Mouse (Mus musculus): ENCODE measurements around the gene Pex19. TPM values are rescaled to one million over a fixed set of nuclear protein-coding genes. Genes with fewer than 3 reads are reported as not detected.

Gene Pex19
- polyA plus RNA-seq, 1 experiment = 108 TPM

DNA sequence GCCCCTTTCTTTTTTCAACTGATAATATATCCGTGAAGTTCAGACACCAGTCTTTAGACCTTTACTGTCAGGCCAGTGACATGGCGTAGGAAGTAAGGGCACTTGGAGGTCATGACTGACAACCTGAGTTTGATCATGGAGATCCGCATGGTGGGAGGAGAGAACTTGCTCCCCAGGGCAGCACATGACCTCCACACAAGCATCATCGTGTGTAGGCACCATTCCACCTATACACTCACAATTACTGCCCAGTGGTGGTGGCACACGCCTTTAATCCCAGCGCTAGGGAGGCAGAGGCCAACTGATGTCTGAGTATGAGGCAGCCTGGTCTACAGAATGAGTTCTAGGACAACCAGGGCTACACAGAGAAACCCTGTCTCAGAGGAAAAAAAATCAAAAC is 2.0 kb upstream of the Pex19 start:
- H3K4me3 ChIP-seq (replicated peaks; ENCODE audit: insufficient read depth, low read depth, low read length) = no peak overlapping the region
- H3K27ac ChIP-seq (ENCODE audit: insufficient read depth, low read length) = no peak overlapping the region
- TF ChIP-seq POLR2A (IDR thresholded peaks at IDR 0.05; ENCODE audit: borderline replicate concordance, insufficient read depth, low read length) = no peak
- TF ChIP-seq CTCF (IDR thresholded peaks at IDR 0.05; ENCODE audit: borderline replicate concordance, insufficient read depth, low read depth, low read length) = no peak
- H3K27me3 ChIP-seq (ENCODE audit: control insufficient read depth, insufficient read depth, low read length) = no peaks in the 10 kb centered on the region
- no peaks in the 10 kb centered on the region; the same call in 1 of the 2 replicates for H3K4me1 ChIP-seq (ENCODE audit: control insufficient read depth, insufficient read depth, low read length)
- 79% methylated on average over 6 of the region's 6 CpGs for WGBS
- DNase-seq = no peak

DNA sequence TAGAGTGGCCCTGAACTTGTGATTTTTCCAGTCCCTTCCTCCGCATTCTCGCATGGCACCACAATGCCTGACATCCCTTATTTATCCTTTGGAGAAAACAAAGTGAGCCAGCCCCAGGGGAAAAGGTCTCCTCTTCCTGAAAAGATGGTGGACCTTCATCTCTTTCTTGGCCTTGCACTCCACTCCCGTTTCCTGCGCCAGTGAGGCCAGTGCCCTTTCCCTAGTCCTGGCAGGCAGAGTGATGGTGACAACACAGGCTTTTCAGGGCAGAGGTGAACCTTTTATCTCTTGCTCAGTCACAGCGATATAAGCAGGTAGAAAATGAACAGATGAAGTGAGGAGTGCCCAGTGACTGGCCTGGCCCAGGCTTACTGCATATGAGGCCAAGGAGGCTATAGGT is 932 bp downstream of the Pex19 start:
- Histone ChIP-seq H3K27ac (ENCODE audit: insufficient read depth, low read length) (no peak overlapping the region; the same call in 1 of the 2 replicates), H3K4me1 (ENCODE audit: control insufficient read depth, insufficient read depth, low read length) (no peaks in the 10 kb centered on the region; the same call in 1 of the 2 replicates), H3K27me3 (ENCODE audit: control insufficient read depth, insufficient read depth, low read length) (no peaks in the 10 kb centered on the region), H3K4me3 (replicated peaks; ENCODE audit: insufficient read depth, low read depth, low read length) (peak overlapping the region; percentile 98)
- WGBS = 23% methylated on average over 5 of the region's 5 CpGs
- TF ChIP-seq CTCF (IDR thresholded peaks at IDR 0.05; ENCODE audit: borderline replicate concordance, insufficient read depth, low read depth, low read length) (no peak), POLR2A (IDR thresholded peaks at IDR 0.05; ENCODE audit: borderline replicate concordance, insufficient read depth, low read length) (no peak)
- DNase-seq = no peak

DNA sequence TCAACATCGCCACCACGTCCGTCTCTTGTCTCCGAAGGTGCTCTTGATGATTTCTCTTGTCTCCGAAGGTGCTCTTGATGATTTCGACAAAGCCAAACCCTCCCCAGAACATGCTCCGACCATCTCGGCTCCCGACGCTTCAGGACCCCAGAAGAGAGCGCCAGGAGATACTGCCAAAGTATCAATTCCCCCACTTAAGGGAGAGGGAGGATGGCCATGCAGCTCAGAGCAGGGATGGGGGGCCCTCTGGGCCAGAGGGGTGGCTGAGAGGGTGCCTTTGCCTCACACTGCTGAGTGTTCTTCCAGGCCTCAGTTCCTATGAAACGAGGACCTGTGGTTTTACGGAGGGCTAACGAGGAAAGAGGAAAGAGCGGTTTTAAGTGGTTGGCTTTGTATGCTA is 2.0 kb downstream of the Pex19 start:
- Histone ChIP-seq H3K4me1 (ENCODE audit: control insufficient read depth, insufficient read depth, low read length) (no peaks in the 10 kb centered on the region; the same call in 1 of the 2 replicates), H3K4me3 (replicated peaks; ENCODE audit: insufficient read depth, low read depth, low read length) (no peak overlapping the region), H3K27ac (ENCODE audit: insufficient read depth, low read length) (no peak overlapping the region), H3K27me3 (ENCODE audit: control insufficient read depth, insufficient read depth, low read length) (no peaks in the 10 kb centered on the region)
- no peak for TF ChIP-seq POLR2A (IDR thresholded peaks at IDR 0.05; ENCODE audit: borderline replicate concordance, insufficient read depth, low read length)
- TF ChIP-seq CTCF (IDR thresholded peaks at IDR 0.05; ENCODE audit: borderline replicate concordance, insufficient read depth, low read depth, low read length) = no peak
- DNase-seq = no peak
- 89% methylated on average over 15 of the region's 15 CpGs for WGBS

DNA sequence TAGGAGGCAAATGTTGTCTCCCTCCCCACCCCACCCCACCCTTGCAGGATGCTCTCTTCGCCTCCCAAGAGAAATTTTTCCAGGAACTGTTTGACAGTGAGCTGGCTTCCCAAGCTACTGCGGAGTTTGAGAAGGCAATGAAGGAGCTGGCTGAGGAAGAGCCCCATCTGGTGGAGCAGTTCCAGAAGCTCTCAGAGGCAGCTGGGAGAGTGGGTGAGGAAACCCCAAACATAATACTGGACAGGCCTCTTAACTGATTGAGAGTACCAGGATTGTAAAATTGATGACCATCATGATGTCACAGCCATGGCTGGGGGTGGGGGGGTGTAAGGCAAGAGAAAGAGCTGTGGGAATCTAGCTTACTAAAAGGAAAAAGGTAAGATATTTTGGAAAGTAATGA is 2.6 kb downstream of the Pex19 start:
- Histone ChIP-seq H3K27me3 (ENCODE audit: control insufficient read depth, insufficient read depth, low read length) (no peaks in the 10 kb centered on the region), H3K4me1 (ENCODE audit: control insufficient read depth, insufficient read depth, low read length) (no peaks in the 10 kb centered on the region; the same call in 1 of the 2 replicates), H3K4me3 (replicated peaks; ENCODE audit: insufficient read depth, low read depth, low read length) (no peak overlapping the region), H3K27ac (ENCODE audit: insufficient read depth, low read length) (no peak overlapping the region)
- TF ChIP-seq POLR2A (IDR thresholded peaks at IDR 0.05; ENCODE audit: borderline replicate concordance, insufficient read depth, low read length) (no peak), CTCF (IDR thresholded peaks at IDR 0.05; ENCODE audit: borderline replicate concordance, insufficient read depth, low read depth, low read length) (no peak)
- WGBS = 28% methylated on average over 2 of the region's 2 CpGs
- no peak for DNase-seq

DNA sequence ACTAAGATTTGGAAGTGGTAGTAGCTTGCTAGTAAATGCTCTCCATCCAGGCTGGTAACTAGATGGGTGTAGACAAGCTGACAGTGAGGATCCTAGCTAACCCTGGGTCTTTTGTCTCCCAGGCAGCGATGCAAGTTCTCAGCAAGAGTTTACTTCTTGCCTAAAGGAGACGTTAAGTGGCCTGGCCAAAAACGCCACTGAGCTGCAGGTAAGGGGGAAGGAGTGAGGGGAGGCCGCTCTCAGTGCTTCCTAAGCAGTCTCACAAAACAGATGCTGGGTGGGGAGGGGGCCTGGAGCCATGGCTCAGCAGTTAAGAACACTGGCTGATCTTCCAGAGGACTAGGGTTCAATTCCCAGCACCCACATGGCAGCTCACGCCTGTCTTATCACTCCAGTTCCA is 3.2 kb downstream of the Pex19 start:
- Histone ChIP-seq H3K27ac (ENCODE audit: insufficient read depth, low read length) (no peak overlapping the region), H3K4me1 (ENCODE audit: control insufficient read depth, insufficient read depth, low read length) (no peaks in the 10 kb centered on the region; the same call in 1 of the 2 replicates), H3K4me3 (replicated peaks; ENCODE audit: insufficient read depth, low read depth, low read length) (no peak overlapping the region), H3K27me3 (ENCODE audit: control insufficient read depth, insufficient read depth, low read length) (no peaks in the 10 kb centered on the region)
- WGBS = 94% methylated on average over 5 of the region's 5 CpGs
- DNase-seq = no peak
- TF ChIP-seq POLR2A (IDR thresholded peaks at IDR 0.05; ENCODE audit: borderline replicate concordance, insufficient read depth, low read length) (no peak), CTCF (IDR thresholded peaks at IDR 0.05; ENCODE audit: borderline replicate concordance, insufficient read depth, low read depth, low read length) (no peak)

DNA sequence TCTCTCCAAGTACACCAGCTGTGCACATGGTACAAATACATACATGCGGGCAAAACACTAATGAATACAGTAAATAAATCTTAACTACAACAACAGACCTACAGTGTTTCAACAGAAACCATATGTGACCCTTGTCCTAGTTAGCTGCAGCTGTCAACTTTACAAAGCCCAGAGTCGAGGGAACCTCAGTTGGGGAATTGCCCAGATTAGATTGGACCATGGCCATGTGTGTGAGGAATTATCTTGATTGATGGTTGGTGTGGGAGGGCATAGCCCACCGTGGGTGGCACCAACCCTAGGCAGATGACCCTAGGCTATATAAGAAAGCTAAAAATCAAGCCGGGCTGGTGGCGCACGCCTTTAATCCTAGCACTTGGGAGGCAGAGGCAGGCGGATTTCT is 5.8 kb downstream of the Pex19 start:
- 76% methylated on average over 7 of the region's 7 CpGs for WGBS
- Histone ChIP-seq H3K4me1 (ENCODE audit: control insufficient read depth, insufficient read depth, low read length) (no peaks in the 10 kb centered on the region; the same call in 1 of the 2 replicates), H3K27ac (ENCODE audit: insufficient read depth, low read length) (no peak overlapping the region), H3K27me3 (ENCODE audit: control insufficient read depth, insufficient read depth, low read length) (no peaks in the 10 kb centered on the region), H3K4me3 (replicated peaks; ENCODE audit: insufficient read depth, low read depth, low read length) (no peak overlapping the region)
- no peak for DNase-seq
- TF ChIP-seq POLR2A (IDR thresholded peaks at IDR 0.05; ENCODE audit: borderline replicate concordance, insufficient read depth, low read length) (no peak), CTCF (IDR thresholded peaks at IDR 0.05; ENCODE audit: borderline replicate concordance, insufficient read depth, low read depth, low read length) (no peak)

DNA sequence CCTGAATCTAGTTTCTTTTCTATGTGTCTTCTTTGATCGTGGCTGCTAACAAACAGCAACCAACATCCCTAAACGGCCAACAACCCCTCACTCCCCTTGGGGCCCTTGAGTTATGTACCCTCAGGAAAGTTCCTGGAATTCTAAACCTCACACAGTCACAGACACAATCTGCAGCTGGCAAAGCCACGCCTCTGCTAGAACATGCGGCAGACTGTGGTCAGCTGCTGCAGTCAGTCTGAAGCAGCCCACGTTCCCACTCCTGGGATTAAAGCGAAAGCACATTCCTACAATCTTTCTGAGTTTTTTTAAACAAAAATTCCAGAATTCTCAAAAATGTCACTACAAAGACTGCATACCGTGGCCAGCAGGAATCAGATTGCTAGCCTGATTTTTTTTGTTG is 7.0 kb downstream of the Pex19 start:
- no peak for TF ChIP-seq CTCF (IDR thresholded peaks at IDR 0.05; ENCODE audit: borderline replicate concordance, insufficient read depth, low read depth, low read length)
- TF ChIP-seq POLR2A (IDR thresholded peaks at IDR 0.05; ENCODE audit: borderline replicate concordance, insufficient read depth, low read length) = no peak
- WGBS = 83% methylated on average over 7 of the region's 7 CpGs
- Histone ChIP-seq H3K4me3 (replicated peaks; ENCODE audit: insufficient read depth, low read depth, low read length) (no peak overlapping the region), H3K27ac (ENCODE audit: insufficient read depth, low read length) (no peak overlapping the region), H3K27me3 (ENCODE audit: control insufficient read depth, insufficient read depth, low read length) (no peaks in the 10 kb centered on the region), H3K4me1 (ENCODE audit: control insufficient read depth, insufficient read depth, low read length) (no peaks in the 10 kb centered on the region)
- no peak for DNase-seq

DNA sequence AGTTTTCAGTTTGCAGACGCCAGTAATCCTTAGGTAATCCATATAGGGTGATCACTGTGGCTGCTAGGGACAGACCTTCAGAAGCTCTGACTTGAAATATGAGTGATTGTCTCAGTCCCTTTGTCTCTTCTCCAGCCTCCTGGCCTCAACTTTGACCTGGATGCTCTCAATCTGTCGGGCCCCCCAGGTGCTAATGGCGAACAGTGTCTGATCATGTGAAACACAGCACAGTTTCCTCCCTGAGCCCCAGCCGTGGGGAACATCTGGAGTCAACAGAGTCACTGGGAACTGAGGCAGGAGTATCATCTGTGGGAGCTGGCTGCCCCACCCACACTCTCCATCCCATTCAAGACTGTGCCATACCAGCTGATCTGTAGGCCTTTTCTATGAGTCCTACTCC is 7.5 kb downstream of the Pex19 start:
- DNase-seq = no peak
- Histone ChIP-seq H3K27me3 (ENCODE audit: control insufficient read depth, insufficient read depth, low read length) (no peaks in the 10 kb centered on the region), H3K4me1 (ENCODE audit: control insufficient read depth, insufficient read depth, low read length) (no peaks in the 10 kb centered on the region), H3K4me3 (replicated peaks; ENCODE audit: insufficient read depth, low read depth, low read length) (no peak overlapping the region), H3K27ac (ENCODE audit: insufficient read depth, low read length) (no peak overlapping the region)
- WGBS = 87% methylated on average over 4 of the region's 4 CpGs
- TF ChIP-seq POLR2A (IDR thresholded peaks at IDR 0.05; ENCODE audit: borderline replicate concordance, insufficient read depth, low read length) = no peak
- TF ChIP-seq CTCF (IDR thresholded peaks at IDR 0.05; ENCODE audit: borderline replicate concordance, insufficient read depth, low read depth, low read length) = no peak
